Mouse (Mus musculus) v-Abl transformed pro-B cells (cell line): Measurements from ENCODE around the gene Cgnl1.

ENCODE experiments used
- in situ Hi-C, 2 experiments: fragments of 400-800 bp; cut with MboI; formaldehyde crosslinking; loops; one replicate each; pipeline ENCODE4 v1.15.1; 2025; ENCODE audit not compliant: unreplicated experiment in 2 of 2

Gene Cgnl1

DNA sequence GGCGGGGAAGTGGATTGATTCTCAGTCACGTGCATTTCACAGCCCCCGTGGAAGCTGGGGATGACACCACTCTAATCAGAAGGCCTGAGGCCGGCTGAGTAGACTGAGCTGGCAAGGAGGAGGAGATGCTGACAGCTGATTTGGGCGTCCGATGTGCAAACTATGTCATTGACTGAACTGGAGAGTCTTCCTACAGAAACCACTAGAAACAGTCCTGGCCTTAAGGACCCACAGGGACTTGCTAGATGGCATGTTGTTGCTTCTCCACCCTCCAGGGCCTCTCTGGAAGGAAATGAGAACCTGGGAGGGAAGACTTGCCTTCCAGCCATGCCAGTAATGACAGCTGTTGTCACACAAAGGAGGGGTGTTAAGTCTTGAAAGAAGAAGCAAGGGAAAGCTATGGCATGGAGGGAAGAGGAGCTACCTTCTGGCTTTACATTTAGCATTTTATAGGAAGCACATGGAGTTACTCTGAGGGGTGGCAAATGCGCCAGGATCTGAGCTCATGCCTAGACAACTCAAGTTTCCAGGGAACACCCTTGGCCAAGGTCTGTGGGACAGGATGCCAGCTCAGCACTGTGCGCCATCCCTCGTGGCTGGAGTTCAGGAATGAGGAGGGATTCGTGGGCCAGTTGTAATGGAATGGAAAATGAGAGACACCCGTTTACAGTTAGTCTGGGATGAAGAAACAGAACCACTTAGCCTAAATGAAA, 92.1 kb downstream of the Cgnl1 start:
- in situ Hi-C loops = no loop called here

DNA sequence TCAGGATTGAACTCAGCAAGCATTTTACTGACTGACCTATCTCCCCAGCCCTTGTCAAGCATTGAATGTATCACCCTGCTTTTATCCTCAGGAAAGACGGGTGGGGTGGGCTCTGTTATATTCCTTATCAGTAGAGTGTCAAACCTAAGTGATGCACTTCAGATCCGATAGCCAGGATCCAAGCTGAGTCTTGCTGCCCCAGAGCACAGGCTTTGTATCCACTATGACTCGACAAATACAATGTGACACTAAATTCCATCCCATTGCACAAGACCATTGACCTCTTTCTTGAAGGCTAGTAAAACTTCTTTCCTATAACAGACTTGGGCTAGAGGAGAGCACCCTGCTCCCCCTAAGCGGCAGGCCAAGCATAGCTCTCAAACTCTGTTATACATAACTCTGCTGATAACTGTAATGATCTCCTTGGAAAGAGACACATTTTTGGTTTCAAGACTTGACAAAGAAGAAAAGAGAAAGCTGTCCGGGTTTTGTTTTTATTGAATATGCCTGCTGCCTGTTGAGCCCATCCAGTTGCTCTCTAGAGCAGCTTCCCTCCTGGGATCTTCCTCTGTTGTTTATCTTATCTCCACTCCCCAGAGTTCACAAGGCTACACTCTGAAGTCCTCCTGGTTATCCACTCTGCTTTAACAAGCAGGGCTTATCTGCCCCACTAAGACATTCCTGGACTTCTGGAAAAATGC, 94.3 kb downstream of the Cgnl1 start:
- in situ Hi-C loops = no loop called here

DNA sequence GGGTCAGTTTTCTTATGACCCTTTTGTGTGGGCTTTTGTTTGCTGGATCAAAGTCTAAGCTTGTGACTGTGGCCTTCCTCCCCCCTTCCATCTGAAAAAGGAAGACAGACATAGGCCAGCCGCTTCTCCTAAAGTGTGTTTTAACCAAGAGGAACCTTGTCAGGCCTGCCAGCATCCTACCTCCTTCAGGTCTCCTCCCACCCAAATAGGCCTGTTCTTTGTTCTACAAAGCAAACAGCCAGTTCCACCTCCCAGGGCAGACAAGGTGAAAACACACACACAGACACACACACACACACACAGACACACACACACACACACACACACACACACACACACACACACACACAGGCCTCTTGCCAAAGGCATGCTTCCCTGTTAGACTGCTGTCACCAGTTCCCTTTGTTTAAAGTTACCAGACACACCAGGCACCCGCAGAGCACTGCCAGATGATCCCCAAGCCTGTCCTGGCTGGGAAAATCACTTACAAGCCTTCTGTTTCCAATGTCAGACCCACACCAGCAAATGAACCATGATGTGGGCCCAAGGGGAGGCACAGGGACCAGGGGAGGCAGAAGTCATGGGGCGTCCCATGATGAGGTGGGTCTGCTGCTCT, 95.5 kb downstream of the Cgnl1 start:
- in situ Hi-C loops = no loop called here

DNA sequence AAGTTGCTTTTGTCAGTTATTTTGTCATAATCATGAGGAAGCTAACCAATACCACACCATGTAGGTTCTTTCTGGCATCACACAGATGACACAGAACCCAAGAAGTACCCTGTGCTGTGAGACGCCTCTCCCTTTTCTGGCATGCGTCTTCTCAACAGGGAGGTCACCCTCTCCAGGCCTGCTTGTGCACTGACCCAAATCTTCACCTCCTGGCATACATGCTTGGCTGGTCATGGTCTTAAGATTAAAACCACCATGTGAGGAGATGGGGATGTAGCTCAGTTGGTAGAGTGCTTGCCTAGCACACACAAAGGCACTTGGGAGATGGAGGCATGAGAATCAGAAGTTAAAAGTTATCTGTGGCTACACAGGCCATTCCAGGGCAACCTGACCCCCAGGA, 96.2 kb downstream of the Cgnl1 start:
- in situ Hi-C loops = no loop called here

DNA sequence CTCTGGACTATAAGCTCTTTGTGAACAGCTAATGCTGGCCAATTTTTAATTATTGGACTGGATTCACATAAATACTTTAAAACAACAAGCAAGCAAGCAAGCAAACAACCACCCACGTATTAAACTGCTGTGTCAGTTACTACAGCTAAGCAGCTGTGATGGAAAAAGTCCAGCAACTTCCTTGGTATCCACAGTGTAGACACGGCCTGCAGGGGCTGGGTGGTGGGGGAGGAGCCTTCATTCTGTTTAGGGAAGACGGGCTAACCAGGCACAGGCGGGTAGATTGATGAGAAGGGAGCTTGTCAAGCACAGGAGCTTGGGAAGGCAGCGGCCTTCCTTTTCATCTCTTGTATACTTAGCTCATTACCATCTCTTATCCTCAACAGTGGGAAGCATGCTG, 96.9 kb downstream of the Cgnl1 start:
- in situ Hi-C loops = no loop called here

DNA sequence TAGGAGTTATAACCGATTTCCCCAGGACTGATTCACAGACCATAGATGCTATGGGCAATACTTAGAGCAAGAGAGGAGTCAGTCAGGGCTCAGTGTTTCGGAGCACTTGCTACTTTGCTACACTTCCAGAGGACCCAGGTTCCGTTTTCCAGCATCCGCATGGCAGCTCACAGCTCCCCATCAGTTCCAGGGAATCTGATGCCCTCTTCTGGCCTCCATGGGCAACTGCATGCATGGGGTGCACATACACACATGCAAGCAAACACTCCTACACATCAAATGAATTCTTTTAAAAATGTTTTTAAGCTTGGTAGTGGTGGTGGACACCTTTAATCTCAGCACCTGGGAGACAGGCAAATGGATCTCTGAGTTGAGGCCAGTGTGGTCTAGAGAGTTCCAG, 98.9 kb downstream of the Cgnl1 start:
- in situ Hi-C loops = no loop called here

DNA sequence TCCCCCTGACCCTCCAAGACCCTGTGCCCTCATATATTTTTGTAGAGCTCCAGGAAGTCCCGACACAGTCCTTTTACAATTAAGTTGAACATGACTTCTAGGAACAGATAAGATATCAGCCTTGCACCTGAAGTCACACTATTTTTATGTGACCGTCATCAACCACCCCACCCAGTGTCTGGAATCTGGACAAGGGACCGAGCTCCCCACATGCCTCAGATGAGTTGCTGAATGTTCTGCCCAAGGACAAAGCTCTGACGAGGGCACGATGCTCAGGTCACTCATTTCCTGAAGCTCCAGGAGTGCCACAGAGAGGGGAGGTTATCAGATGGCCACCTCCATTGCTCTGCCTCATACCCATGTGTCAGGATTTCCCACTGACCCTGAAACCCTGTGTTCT, 100.7 kb downstream of the Cgnl1 start:
- in situ Hi-C loops = no loop called here

DNA sequence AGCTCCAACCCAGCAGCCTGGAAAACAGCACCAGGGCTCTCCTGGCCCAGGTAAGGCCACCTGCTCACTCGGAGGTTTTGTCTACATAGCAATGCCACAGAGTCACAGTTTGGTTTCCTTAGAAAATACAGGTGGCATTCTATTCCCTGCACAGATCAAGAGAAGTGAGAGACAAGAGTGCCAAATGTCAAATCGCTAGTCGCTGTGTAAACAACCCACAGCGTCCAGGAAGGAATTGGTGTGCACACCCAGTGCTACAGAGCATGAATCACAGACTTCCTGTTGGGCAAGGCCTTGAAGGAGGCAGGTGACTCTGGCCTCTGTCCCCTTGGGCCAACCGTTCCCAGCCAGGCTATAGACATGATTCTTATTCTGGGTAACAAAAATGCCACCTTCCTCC, 103.8 kb downstream of the Cgnl1 start:
- in situ Hi-C loops = no loop called here

DNA sequence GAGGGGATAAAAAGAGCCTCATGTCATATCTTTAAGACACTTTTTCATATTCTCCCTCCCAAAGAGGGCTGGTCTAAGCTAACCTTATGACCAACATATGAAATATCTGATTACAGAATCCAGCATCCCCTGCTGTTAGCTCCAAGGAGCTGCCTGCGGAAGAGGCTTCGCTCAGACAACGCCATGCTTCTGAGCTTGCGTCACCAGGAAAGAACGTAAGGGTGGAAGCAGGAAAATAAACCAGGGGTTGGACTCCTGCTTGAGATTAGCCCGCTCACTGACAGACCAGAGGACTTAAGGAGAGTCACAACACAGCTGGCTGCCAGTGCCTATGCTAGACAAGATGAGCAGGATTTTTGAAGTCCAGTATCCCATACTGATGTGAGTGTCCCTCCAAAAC, 105.0 kb downstream of the Cgnl1 start:
- in situ Hi-C loops = no loop called here

DNA sequence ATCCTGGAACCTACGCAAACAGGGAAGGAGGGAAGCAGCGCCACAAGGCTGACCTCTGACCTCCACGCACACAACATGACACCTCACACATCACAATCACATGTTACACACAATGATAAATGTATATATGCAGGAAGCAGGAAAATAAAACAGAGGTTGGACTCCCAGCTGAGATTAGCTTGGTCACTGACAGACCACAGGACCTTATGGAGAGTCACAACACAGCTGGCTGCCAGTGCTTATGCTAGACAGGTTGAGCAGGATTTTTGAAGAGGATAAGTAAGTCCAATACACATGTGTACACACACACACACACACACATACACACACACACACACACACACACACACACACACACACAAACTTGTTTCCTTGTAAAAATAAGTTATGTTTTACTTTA, 105.9 kb downstream of the Cgnl1 start:
- in situ Hi-C loops = no loop called here

DNA sequence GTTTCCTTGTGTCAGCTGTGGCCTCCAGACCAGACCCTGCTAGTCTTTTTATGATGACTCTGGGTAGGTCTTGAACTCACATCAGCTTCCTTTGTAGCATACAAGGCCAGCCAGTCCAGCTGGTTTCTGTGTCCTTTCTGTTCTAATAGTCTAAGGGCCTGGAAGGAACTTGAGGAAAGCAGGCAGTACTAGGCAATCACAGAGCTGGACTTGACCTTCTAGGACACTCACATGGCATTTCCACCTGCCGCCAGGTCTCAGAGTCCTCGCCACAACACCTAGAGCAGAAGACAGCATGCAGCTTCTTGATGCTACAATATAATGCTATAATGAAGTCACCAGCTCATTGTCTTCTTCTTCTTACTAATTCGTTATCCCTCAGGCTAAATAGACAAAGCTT, 106.5 kb downstream of the Cgnl1 start:
- in situ Hi-C loops = no loop called here

DNA sequence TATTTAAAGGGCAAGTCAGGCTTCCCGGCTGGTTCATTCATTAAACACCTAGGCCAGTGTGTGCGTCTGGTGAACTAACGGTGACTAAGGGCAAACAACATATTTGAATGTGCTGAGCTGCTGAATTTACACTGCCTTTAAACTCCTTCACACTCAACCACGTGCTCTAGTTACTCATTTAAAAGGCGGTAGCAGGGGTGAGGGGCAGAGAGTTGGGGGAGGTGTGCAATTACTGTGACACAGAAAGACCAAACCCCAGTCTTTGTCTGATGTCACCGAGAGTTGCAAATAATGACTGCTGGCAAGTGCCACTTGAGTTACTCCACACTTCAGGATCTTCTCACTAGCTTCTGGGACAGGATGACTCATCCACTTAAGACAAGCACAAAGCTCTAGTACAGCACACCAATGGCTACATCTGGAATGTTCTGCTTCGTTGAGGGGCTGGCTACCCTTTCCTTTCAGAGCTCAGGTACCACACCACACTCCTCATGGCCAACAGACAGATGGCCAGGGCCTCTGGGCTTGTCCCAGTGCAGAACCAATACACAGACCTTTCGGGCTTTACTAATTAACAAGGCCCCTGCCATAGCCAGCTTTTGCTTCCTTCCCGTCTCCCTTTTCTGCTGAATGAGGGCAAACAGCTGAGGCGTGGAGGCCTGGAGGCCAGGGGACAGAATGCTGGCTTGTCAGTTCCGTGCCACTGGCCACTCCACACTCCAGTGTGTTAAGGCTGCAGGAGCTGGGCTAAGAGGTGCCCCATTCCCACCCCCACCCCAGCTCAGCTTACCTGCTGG, 107.8 kb downstream of the Cgnl1 start:
- in situ Hi-C loops = no loop called here

DNA sequence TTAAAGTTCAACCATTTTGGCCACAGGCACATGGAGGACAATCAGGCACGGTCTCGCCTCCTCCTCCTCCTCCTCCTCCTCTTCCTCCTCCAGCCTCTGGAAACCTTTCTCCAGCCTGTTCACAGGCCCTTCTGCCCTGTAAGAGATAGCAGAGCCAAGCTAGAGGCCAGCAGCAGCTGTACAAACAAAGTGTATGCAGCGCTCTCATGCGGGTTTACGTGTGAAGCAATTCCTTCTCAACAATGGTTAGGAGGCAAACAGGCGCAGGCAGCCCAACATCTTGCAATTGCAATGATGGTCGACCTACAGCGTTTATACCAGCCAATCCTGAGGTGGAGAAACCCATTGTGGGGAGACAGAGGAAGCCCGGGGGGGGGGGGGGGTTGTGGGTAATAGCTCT, 110.9 kb downstream of the Cgnl1 start:
- in situ Hi-C loops = no loop called here

DNA sequence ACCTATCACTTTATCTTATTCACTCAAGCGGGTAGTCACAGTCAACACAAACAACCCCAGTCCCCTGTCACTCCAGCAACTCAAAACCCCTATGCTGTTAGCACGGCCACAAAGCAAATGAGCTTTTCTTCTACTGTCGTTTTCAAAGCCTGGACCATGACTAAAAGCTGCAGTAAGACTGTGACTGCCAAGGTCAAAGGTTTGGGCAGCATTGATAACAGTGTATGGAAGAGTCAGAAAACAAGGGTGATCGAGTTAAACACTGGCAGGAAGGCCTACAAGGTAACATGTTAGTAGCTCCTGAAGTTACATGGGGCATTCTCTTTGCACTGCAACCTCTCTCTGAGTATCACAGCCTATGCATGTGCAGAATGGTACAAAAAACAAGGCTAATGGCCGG, 111.7 kb downstream of the Cgnl1 start:
- in situ Hi-C loops = no loop called here

DNA sequence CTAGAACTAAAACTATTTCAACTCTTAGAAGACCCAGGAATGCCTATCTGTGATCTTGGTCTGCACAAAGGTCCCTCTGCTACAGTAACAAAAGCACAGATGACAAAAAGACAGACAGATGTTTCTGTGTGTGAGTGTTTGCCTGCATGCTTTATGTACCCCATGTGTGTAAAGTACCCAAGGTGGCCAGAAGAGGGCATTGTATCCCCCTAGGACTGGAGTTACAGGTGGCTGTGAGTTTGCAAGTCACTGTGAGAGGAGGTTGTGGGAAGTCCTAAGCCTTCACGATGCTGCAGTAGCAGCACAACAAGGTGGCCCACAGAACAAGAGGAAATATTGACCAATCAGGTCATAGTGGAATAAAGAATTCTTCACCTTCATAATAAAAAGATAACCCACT, 114.2 kb downstream of the Cgnl1 start:
- in situ Hi-C loops = no loop called here

DNA sequence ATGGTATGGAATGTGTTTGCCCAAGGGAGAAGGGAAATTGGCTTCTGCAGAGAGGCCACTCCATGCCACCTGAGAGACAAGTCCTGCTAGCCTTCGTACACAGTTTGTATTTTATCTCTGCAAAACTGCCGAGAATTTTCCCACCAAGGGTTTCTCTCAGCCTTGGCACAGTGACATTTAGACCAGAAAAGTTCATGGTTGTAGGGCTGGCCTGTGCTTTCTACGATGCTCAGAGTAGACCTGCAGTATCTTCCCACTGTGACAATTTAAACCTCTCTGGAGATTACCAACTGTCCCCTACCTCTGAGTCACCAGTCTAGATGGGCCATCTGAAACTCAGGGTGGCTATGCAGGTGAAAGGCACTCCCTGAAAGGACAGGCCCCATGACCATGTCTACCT, 116.5 kb downstream of the Cgnl1 start:
- in situ Hi-C loops = no loop called here

DNA sequence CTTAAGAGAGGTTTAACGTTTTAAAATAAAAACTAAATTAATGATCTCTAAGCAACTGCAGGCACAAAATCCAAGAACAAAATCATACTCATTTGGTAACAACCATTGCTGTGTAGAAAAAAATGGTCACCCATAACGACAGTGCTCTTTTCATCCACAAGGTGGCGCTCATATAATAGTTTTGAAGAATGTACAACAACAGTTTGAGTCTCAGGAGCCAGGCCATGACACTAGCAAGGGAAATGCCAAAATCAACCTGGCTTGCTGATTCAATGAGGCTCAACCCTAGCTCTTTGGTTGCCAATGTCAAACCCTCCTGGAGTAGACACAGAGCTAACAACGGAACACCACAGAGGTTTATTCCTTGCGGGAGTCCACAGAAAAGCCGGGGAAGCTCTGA, 125.3 kb downstream of the Cgnl1 start:
- in situ Hi-C loops = loop anchor here (5.0 to 25.0 kb wide), 8 partner anchors 126 to 769 kb away; partner anchors contain the start of gene Cgnl1 (in 2 of the 2)

DNA sequence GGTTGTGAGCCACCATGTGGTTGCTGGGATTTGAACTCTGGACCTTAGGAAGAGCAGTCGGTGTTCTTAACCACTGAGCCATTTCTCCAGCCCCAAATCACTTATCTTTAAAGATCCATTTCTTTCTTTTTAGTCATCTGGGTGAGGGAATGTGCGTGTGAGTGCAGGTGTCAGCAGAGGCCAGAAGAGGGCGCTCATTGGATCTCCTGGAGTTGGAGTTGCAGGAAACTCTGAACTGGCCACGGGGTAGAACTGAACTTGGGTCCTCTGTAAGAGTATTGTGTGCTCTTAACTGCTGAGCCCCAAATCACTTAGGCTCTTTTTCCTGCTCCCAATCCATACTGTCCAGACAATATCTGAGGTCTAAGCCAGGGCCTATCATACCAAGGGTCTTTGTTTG, 127.8 kb downstream of the Cgnl1 start:
- in situ Hi-C loops = loop anchor here (10.0 to 25.0 kb wide), 4 partner anchors 131 to 771 kb away; partner anchors contain the start of gene Cgnl1 (in 1 of the 2)

DNA sequence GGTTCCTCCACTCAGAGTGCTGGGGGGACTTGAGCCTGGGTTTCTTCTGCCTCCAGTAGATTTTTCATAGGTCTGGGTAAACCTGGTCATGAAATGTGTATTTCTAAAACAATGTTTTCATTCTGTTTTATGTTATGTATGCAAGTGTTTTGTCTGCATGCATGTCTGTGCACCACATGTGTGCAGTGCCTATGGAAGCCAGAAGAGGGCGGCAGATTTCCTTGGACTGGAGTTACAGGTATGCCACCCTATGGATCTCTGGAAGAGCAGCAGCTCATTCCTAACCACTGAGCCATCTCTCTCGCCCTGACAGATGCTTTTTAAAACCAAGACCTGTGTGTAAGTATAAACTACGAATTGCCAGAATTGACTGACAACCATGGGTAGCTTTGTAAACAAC, 129.1 kb downstream of the Cgnl1 start:
- in situ Hi-C loops = loop anchor here (10.0 to 25.0 kb wide), 4 partner anchors 133 to 773 kb away; partner anchors contain the start of gene Cgnl1 (in 1 of the 2)

DNA sequence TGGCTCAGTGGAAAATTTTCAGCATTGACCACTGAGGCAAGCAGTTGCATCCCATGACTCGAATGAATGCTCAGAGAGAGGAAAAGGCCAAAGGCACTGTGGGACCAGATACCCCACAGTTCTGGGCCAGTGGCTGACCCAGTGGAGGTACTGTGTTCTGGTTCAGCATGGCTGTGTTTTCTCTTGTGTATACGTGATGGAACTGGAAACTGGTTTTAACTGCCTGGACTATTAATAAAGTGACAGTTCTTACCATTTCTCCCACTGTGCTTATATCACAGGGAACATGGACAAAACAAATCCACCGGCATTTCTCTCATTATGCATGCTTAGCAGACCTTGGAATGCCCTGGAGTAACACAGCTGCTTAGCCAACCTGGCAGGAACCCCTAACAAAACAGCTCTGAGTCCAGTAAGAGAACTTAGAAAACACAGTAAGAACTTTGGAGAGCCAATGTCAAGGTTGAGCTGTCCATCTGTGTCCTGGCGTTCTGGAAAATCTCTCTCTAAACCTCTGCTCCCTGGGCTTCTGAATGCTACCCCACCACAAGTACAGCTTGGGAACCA, 131.0 kb downstream of the Cgnl1 start:
- in situ Hi-C loops = loop anchor here (10.0 to 25.0 kb wide), 4 partner anchors 134 to 774 kb away; partner anchors contain the start of gene Cgnl1 (in 1 of the 2)
